Mouse (Mus musculus) intestine, postnatal 0 days (tissue): ENCODE results near the gene Trim21. TPM values are rescaled to one million over a fixed set of nuclear protein-coding genes. Genes with fewer than 3 reads are reported as not detected.

Experiments
- ATAC-seq: fragments of 200-750 bp; cut with Nextera tagmentation; 2 replicates; pipeline ENCODE4 v1.8.0; 2017; ENCODE audit warnings: mild to moderate bottlenecking, moderate TSS enrichment, moderate library complexity
- H3K27ac ChIP-seq: fragments of 300-500 bp; sonication (generic); 2 replicates; pipeline ENCODE4 v1.5.1; 2014; ENCODE audit warnings: mild to moderate bottlenecking, low read depth, low read length, moderate library complexity
- H3K27me3 ChIP-seq: fragments of 300-500 bp; sonication (generic); replicated peaks from 2 replicates; pipeline ENCODE4 v1.6.1; 2014; ENCODE audit warnings: low read length, mixed read lengths; ENCODE audit not compliant: control insufficient read depth, insufficient read depth
- H3K36me3 ChIP-seq: fragments of 300-500 bp; sonication (generic); 2 replicates; pipeline ENCODE4 v1.6.1; 2014; ENCODE audit warnings: mild to moderate bottlenecking, moderate library complexity; ENCODE audit not compliant: control insufficient read depth, insufficient read depth
- H3K4me1 ChIP-seq: fragments of 300-500 bp; sonication (generic); replicated peaks from 2 replicates; pipeline ENCODE4 v1.6.1; 2014; ENCODE audit warnings: antibody characterized with exemption, low read length, mixed read lengths; ENCODE audit not compliant: control insufficient read depth, insufficient read depth
- H3K4me2 ChIP-seq: fragments of 300-500 bp; sonication (generic); replicated peaks from 2 replicates; pipeline ENCODE4 v1.6.1; 2014; ENCODE audit warnings: low read depth, mild to moderate bottlenecking, moderate library complexity
- H3K4me3 ChIP-seq: fragments of 300-500 bp; sonication (generic); 2 replicates; pipeline ENCODE4 v1.5.1; 2014; ENCODE audit warnings: low read depth, low read length
- H3K9ac ChIP-seq: fragments of 300-500 bp; sonication (generic); 2 replicates; pipeline ENCODE4 v1.6.1; 2014; ENCODE audit warnings: mild to moderate bottlenecking, low read depth, low read length
- H3K9me3 ChIP-seq: fragments of 300-500 bp; sonication (generic); 2 replicates; pipeline ENCODE4 v1.6.1; 2016; ENCODE audit warnings: mixed run types; ENCODE audit not compliant: control insufficient read depth
- CTCF ChIP-seq: sonication (generic); IDR thresholded peaks from 2 replicates; pipeline ENCODE4 v1.5.1; 2016; ENCODE audit warnings: low read depth, mild to moderate bottlenecking, control low read depth, antibody characterized with exemption, moderate library complexity
- WGBS: fragments of 180-500 bp; shearing (Covaris S2); extraction: QIAGEN DNeasy Blood & Tissue Kit; methylation state at CpG from one replicate; pipeline ENCODE4 v1.1.7; 2014; 5-methylcytosine and 5-hydroxymethylcytosine counted together
- polyA plus RNA-seq: library from polyadenylated mRNA; unstranded; fragments of >200 nt; fragmentation: Nextera tagmentation; extraction: Ambion mirVana; gene quantifications from 2 replicates; pipeline ENCODE4 v1.2.1, GENCODE M21; 2015

Gene Trim21
- polyA plus RNA-seq, 1 experiment from 2014 or later, result 0.66 TPM

DNA sequence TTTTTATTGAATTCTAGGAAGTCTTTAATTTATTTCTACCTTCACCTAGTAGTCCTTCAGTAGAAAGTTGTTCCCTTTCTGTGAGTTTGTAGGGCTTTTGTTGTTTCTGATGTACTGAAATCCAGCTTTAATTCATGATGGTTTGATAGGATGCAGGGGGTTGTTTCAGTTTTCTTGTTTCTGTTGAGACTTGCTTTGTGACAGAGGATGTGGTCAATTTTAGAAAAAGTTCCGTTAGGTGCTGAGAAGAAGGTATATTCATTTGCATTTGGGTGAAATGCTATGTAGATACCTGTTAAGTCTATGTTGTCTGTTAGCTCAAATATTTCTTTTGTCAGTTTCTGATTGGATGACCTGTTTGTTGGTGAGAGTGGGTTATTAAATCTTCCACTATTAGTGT, 36.2 kb downstream of the Trim21 start:
- Histone ChIP-seq H3K27me3 (no peaks in the 10 kb centered on the region), H3K9me3 (no peaks in the 10 kb centered on the region), H3K4me1 (no peaks in the 10 kb centered on the region), H3K27ac (no peak overlapping the region), H3K9ac (no peak overlapping the region), H3K36me3 (no peaks in the 10 kb centered on the region), H3K4me2 (no peak overlapping the region), H3K4me3 (no peak overlapping the region)
- 86% methylated on average over 1 of the region's 1 CpGs for WGBS
- no peak for TF ChIP-seq CTCF
- no peak for ATAC-seq

- WGBS, result 84% methylated on average over 2 of the region's 2 CpGs
- ATAC-seq, result no peak
- H3K4me2 ChIP-seq, result no peak overlapping the region
- H3K27me3 ChIP-seq, result peaks cover 2% of the 10 kb centered on the region; the same call in 1 of the 2 replicates
- H3K27ac ChIP-seq, result no peak overlapping the region
- H3K36me3 ChIP-seq, result no peaks in the 10 kb centered on the region
- no peaks in the 10 kb centered on the region for H3K4me1 ChIP-seq
- no peak for TF ChIP-seq CTCF
- H3K9ac ChIP-seq, result no peak overlapping the region
- H3K9me3 ChIP-seq, result no peaks in the 10 kb centered on the region
- no peak overlapping the region for H3K4me3 ChIP-seq
Measured at GRCm38 (mm10) chr7:102517051-102517335, 48.3 kb downstream of the Trim21 start.

DNA sequence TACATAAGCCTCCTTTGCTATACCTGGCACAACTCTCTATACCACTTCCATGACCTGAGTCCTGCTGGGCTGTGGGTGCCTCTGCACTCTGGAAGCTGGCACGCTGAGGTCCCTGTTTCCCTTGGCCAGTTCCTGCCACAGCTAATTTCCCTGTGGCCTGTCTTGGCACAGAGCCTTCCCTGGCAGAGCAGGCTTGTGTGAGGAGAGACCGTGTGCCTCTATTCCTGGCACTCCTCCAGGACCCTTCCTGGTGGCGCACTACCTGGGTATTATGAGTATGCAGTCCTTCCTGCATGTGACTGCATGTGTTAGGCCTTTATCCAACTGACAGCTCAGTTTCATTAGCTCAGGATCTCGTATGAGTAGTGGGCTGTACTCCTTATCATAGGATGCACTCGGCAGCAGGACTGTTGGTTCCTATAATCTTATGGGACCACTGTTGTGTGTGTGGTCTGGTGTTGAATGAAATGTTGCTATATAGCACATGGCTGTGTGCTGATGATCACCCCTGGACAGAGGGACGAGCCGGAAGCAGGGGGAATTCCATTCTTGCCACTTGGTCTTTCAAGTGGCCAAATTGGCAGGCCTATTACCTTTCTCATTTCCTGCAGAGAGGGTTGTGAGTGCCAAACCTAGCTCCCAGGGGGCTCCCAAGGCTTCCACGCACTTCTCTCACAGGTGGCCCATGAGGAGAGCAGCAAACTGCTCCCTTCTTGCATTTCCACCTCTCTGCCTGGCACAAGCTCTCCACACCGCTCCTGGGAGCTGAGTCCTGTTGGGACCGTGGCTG, 48.8 kb downstream of the Trim21 start:
- Histone ChIP-seq H3K36me3 (no peaks in the 10 kb centered on the region), H3K4me1 (no peaks in the 10 kb centered on the region), H3K9me3 (no peaks in the 10 kb centered on the region), H3K27me3 (peaks cover 2% of the 10 kb centered on the region; the same call in 1 of the 2 replicates), H3K4me2 (no peak overlapping the region), H3K4me3 (no peak overlapping the region), H3K9ac (no peak overlapping the region), H3K27ac (no peak overlapping the region)
- WGBS, result 79% methylated on average over 10 of the region's 10 CpGs
- TF ChIP-seq CTCF, result no peak
- ATAC-seq, result no peak

- Histone ChIP-seq H3K4me3 (no peak overlapping the region), H3K27me3 (peaks cover 2% of the 10 kb centered on the region; the same call in 1 of the 2 replicates), H3K4me2 (no peak overlapping the region), H3K36me3 (no peaks in the 10 kb centered on the region), H3K27ac (no peak overlapping the region), H3K4me1 (no peaks in the 10 kb centered on the region), H3K9me3 (no peaks in the 10 kb centered on the region), H3K9ac (no peak overlapping the region)
- ATAC-seq, result no peak
- WGBS, result 76% methylated on average over 4 of the region's 4 CpGs
- TF ChIP-seq CTCF, result no peak
Measured at GRCm38 (mm10) chr7:102514144-102514543, 51.1 kb downstream of the Trim21 start.

DNA sequence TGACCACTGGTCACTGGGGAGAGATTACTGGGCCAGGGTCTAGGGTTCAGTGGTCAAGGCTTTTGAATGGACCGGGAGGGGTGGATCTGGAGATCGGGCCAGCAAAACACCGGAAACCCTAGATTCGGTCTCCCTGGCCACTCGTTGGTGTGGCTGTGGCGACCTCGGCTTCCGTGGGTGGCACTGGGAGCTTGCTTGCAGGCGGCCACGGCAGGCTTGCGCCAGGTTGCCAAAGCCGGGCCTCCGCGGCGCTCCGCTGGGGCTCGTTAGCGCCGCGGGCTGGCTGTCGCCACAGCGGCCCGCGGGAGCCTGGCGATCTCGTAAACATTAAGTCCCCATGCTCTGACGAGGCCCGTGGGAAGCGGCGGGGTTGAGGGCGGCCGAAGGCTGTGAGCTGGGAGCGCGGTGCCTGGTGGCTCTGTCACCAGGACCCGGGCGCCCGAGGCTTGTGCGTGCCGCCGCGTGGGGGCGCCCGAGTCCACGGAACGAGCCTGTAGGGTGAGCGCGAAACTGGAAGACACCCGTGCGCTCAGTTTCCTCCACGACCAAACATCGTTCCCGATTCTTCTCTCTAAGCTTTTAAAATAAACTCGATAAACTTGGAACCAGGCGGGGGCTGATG, 52.4 kb downstream of the Trim21 start:
- Histone ChIP-seq H3K4me3 (peak overlapping the region; percentile 43), H3K4me2 (peak overlapping the region; percentile 80), H3K9me3 (no peaks in the 10 kb centered on the region), H3K27me3 (peaks cover 2% of the 10 kb centered on the region; the same call in 1 of the 2 replicates), H3K27ac (no peak overlapping the region), H3K36me3 (no peaks in the 10 kb centered on the region), H3K4me1 (no peaks in the 10 kb centered on the region), H3K9ac (peak overlapping the region; percentile 50)
- peak; percentile 90 for TF ChIP-seq CTCF
- peak; percentile 86 for ATAC-seq
- WGBS, result under 1% methylated on average over 54 of the region's 54 CpGs

DNA sequence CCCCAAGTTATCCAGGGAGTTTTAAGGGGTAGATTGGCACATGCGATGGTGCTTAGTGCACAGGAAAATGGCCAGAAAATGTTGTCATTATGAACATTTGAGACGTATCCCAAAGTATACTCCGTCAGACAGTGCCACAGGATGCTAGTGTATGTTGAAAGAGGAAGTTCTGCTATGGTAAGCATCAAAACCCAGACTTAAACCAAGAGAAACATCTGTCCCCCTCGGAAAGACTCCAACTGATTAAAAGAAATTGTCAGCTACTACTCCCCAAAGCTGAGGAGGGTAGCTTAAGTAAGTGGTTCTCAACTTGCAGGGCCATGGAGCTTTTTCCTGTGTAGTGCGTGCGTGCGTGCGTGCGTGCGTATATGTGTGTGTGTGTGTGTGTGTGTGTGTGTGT, 53.4 kb downstream of the Trim21 start:
- TF ChIP-seq CTCF, result no peak
- Histone ChIP-seq H3K27ac (no peak overlapping the region), H3K27me3 (peaks cover 2% of the 10 kb centered on the region; the same call in 1 of the 2 replicates), H3K4me3 (no peak overlapping the region), H3K4me1 (no peaks in the 10 kb centered on the region), H3K9me3 (no peaks in the 10 kb centered on the region), H3K36me3 (no peaks in the 10 kb centered on the region), H3K4me2 (no peak overlapping the region), H3K9ac (no peak overlapping the region)
- no peak for ATAC-seq
- WGBS, result 87% methylated on average over 10 of the region's 10 CpGs
